Mouse (Mus musculus) cerebellum, adult 2 months (tissue): ENCODE measurements at regions not wholly inside any gene's neighbourhood (a gene's known extent, or its start where the extent isn't known, plus 50 kb on each side); places are given as distances from the start of the nearest gene placed in this dataset.

Experiments used
- DNase-seq, 2 experiments: peaks; one replicate each; pipeline ENCODE4 v3.0.0; 2021
- H3K27ac ChIP-seq: fragments of 200-500 bp; 2 replicates; pipeline ENCODE4 v1.5.1; 2012; ENCODE audit warnings: low read length, control low read depth, inconsistent platforms; ENCODE audit not compliant: insufficient read depth
- H3K27me3 ChIP-seq: fragments of 200-500 bp; 2 replicates; pipeline ENCODE4 v1.6.1; 2012; ENCODE audit warnings: inconsistent platforms, mild to moderate bottlenecking, low read length, moderate library complexity; ENCODE audit not compliant: control insufficient read depth, insufficient read depth
- H3K4me1 ChIP-seq: fragments of 200-500 bp; 2 replicates; pipeline ENCODE4 v1.6.1; 2011; ENCODE audit warnings: low read length; ENCODE audit not compliant: control insufficient read depth, insufficient read depth
- H3K4me3 ChIP-seq: fragments of 200-500 bp; replicated peaks from 2 replicates; pipeline ENCODE3; 2011; ENCODE audit warnings: mild to moderate bottlenecking, low read depth, low read length, control low read depth; ENCODE audit not compliant: insufficient read depth
- CTCF ChIP-seq: fragments of 200-500 bp; IDR thresholded peaks from 2 replicates; pipeline ENCODE4 v1.5.1; 2011; ENCODE audit warnings: low read depth, mild to moderate bottlenecking, control low read depth, low read length, moderate library complexity, borderline replicate concordance; ENCODE audit not compliant: insufficient read depth
- POLR2A ChIP-seq: fragments of 200-500 bp; IDR thresholded peaks from 2 replicates; pipeline ENCODE4 v1.6.1; 2011; ENCODE audit warnings: low read length, control low read depth, borderline replicate concordance; ENCODE audit not compliant: insufficient read depth
- WGBS: fragments of 180-500 bp; shearing (Covaris S2); methylation state at CpG from one replicate; pipeline ENCODE4 v1.1.7; 2018; 5-methylcytosine and 5-hydroxymethylcytosine counted together

GRCm38 (mm10) chr2:75770633-75771032, 61.3 kb upstream of the Agps start:
- WGBS, result 92% methylated on average over 1 of the region's 1 CpGs
- no peak for DNase-seq
- H3K27me3 ChIP-seq, result no peaks in the 10 kb centered on the region
- H3K4me1 ChIP-seq, result no peaks in the 10 kb centered on the region
- TF ChIP-seq POLR2A (no peak), CTCF (no peak)
- H3K4me3 ChIP-seq, result no peak overlapping the region
- no peak overlapping the region for H3K27ac ChIP-seq

GRCm38 (mm10) chr2:75768559-75769304, 63.2 kb upstream of the Agps start:
- H3K27ac ChIP-seq, result no peak overlapping the region

GRCm38 (mm10) chr2:75767871-75768558, 63.6 kb upstream of the Nfe2l2 start:
- DNase-seq, result no peak
- TF ChIP-seq CTCF, result no peak
- TF ChIP-seq POLR2A, result no peak
- H3K4me1 ChIP-seq, result no peaks in the 10 kb centered on the region
- H3K27me3 ChIP-seq, result no peaks in the 10 kb centered on the region
- H3K4me3 ChIP-seq, result no peak overlapping the region
- 56% methylated on average over 7 of the region's 7 CpGs for WGBS
- H3K27ac ChIP-seq, result no peak overlapping the region

More at GRCm38 (mm10) chr2:75768559-75769304, 63.2 kb upstream of the Agps start:
- no peak for DNase-seq
- TF ChIP-seq POLR2A (no peak), CTCF (no peak)
- no peak overlapping the region for H3K4me3 ChIP-seq
- H3K4me1 ChIP-seq, result no peaks in the 10 kb centered on the region
- WGBS, result 65% methylated on average over 5 of the region's 5 CpGs
- no peaks in the 10 kb centered on the region for H3K27me3 ChIP-seq

GRCm38 (mm10) chr2:75765403-75765802, 61.0 kb upstream of the Nfe2l2 start:
- H3K4me3 ChIP-seq, result no peak overlapping the region
- TF ChIP-seq POLR2A (no peak), CTCF (no peak)
- DNase-seq, result no peak

GRCm38 (mm10) chr2:75763252-75763651, 58.8 kb upstream of the Nfe2l2 start:
- H3K4me1 ChIP-seq, result no peaks in the 10 kb centered on the region
- WGBS, result 86% methylated on average over 3 of the region's 3 CpGs
- DNase-seq, result no peak
- TF ChIP-seq CTCF (no peak), POLR2A (no peak)
- no peaks in the 10 kb centered on the region for H3K27me3 ChIP-seq
- H3K27ac ChIP-seq, result no peak overlapping the region
- no peak overlapping the region for H3K4me3 ChIP-seq

More at GRCm38 (mm10) chr2:75765403-75765802, 61.0 kb upstream of the Nfe2l2 start:
- no peaks in the 10 kb centered on the region for H3K4me1 ChIP-seq
- no peaks in the 10 kb centered on the region for H3K27me3 ChIP-seq
- 76% methylated on average over 4 of the region's 4 CpGs for WGBS
- H3K27ac ChIP-seq, result no peak overlapping the region

GRCm38 (mm10) chr2:75762030-75762429, 57.6 kb upstream of the Nfe2l2 start:
- Histone ChIP-seq H3K27me3 (no peaks in the 10 kb centered on the region), H3K4me3 (no peak overlapping the region), H3K4me1 (no peaks in the 10 kb centered on the region), H3K27ac (no peak overlapping the region)
- 63% methylated on average over 5 of the region's 5 CpGs for WGBS
- TF ChIP-seq POLR2A, result no peak
- no peak for TF ChIP-seq CTCF
- DNase-seq, result no peak

GRCm38 (mm10) chr2:75761626-75762025, 57.2 kb upstream of the Nfe2l2 start:
- no peak overlapping the region for H3K27ac ChIP-seq
- DNase-seq, result no peak
- H3K4me1 ChIP-seq, result no peaks in the 10 kb centered on the region
- no peaks in the 10 kb centered on the region for H3K27me3 ChIP-seq
- TF ChIP-seq POLR2A, result no peak
- H3K4me3 ChIP-seq, result no peak overlapping the region
- 35% methylated on average over 9 of the region's 9 CpGs for WGBS
